Mouse (Mus musculus) liver, adult (tissue): ENCODE measurements around the gene Jkamp.
A peak's percentile ranks its signal among the peaks of the same experiment; 100 is the strongest.

Experiments used
- GATA4 ChIP-seq: IDR thresholded peaks from 2 replicates; pipeline ENCODE4 v1.6.1; 2014; ENCODE audit warnings: mild to moderate bottlenecking, low read length; ENCODE audit not compliant: insufficient replicate concordance

Jkamp gene

DNA sequence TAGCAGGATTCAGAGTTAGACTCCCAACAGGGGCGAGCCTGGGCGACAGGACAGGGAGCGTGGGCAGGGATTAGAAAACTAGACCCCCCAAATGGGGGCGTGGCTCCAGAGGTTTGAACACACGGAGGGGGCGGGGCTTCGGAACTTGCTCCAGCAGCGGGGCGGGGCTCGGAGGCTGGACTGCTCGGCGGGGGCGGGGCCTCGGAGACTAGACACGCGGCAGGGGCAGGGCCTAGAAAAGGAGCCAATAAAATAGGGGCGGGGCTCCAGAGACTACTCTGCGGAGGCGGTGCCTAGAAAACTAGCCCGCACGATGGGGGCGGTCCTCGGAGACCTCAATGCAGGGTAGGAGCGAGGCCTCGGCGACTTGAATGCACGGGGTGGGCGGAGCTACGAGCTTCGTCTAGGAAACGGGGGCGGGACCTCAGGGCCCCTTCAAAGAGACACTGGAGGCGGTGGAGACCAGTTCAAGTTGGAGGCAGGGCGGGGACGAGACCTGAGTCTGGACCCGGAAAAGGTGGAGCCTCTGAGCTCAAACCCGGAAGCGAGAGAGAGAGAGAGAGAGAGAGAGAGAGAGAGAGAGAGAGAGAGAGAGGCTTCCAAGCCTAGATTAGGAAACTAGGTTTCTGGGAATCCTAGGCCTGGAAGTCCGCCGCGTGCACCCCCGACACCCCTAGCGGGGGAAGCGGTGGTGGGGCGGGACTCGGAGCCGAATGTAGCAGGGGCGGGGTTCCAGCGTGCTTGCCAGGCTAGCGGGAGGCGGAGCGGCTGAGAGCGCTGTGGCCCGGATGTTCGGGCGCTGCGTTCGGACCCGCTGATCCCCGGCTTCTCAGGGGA, at the start of gene Jkamp, which contains the start of gene L3hypdh:
Gene Jkamp, plus strand, starts transcription at position 261 of the 837 bp plus-strand sequence.
Gene L3hypdh, minus strand, starts transcription at position 111 of the 837 bp plus-strand sequence.
- peak; percentile 84; the same call in 1 of the 2 replicates for TF ChIP-seq GATA4

DNA sequence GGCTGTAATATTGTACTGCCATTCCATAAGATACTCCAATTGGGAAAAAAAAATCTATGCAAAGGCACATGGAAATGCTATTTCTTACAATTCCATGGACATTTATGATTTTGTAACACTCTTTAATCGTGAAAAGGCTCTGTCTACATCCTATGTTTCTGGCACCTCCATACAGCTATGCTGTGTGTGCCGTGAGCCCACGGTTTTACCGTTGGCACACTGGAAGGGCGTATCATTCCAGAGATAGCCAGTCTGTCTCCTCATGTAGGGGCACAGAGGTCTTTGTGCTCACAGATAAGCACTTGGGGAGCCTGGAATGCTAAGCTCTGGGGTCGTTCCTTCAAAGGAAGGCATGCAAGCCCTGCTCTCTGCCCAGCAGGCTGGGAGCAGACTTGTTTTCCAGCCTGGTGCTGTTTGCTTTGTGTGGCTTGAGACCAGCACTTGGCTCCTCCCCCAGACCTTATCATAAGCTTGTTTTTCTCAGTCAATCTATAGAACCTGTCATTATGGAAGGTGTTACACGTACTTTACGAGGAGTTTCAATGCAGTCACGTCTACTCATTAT, 49.2 kb upstream of the Jkamp start:
- TF ChIP-seq GATA4: no peak

DNA sequence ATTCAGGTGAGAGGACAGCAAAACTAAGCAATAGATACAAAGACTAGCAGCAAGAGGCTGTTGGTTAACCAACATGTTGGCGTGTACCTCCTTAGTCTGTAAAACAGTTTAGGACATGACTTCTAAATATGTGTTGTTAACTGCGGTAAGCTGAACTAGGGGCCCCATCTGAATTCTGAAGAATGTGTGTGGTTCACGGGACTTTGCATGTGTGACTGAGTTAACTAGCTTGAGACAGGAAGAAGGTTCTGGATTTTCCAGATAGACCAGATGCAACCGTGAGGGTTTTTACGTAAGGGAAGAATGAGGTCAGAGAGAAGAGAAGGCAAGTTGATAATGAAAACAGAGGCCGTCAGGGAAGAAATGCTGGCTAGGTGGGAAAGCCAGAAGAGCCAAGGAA, 48.3 kb upstream of the Jkamp start:
- no peak for TF ChIP-seq GATA4

DNA sequence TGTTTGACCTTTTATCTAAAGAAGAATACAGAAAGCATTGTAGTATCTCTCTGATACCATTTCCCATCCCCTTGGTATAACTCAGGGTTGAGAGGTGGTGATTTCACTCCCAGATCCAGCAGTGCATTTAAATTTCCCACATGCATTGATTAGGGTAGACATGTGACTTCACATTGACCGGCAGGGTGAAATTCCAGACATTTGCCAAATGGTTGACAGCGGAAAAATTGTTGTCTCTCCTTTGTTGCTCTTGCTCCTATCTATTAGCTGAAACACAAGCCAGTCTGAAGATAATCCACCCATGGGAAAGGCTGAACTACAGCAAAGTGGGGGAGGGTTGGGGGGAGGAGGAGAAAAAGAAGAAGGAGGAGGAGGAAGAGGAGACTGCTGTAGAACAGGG, 46.5 kb upstream of the Jkamp start:
- no peak for TF ChIP-seq GATA4

DNA sequence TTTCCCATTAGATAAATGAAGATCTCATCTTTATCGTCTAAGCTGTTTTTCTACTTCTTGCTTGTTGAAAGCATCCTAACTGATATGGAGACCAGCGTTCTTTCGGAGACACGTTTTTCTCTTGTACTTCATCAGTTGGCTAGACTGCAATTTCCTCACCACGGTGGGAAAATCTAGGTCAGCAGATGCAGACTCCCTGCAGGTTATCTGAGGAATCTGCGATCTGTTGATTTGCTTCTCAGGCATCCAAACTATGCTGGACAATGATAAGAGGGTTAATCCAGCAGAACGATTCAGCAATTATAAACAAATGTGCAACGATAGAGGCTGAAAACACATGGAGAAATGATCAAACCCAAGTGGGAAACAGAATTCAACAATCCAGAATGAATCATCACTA, 45.9 kb upstream of the Jkamp start:
- TF ChIP-seq GATA4: no peak

DNA sequence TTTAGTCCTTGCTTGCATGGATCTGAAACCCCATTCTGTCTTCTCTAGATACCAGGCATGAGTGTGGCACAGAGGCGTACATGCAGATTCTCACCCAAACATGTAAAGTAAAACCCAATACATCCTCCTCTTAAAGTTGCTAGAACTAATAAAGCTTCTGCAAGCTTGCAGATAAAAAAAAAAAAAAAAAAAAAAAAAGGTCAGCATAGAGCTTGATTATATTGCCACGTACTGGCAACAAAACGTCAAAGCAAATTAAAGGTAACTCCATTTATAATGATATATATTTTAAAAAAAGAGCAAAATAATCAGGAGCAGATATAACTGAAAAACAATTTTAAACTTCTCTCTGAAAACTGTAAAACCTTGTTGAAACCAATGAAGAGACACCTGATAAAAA, 44.2 kb upstream of the Jkamp start:
- TF ChIP-seq GATA4: no peak

DNA sequence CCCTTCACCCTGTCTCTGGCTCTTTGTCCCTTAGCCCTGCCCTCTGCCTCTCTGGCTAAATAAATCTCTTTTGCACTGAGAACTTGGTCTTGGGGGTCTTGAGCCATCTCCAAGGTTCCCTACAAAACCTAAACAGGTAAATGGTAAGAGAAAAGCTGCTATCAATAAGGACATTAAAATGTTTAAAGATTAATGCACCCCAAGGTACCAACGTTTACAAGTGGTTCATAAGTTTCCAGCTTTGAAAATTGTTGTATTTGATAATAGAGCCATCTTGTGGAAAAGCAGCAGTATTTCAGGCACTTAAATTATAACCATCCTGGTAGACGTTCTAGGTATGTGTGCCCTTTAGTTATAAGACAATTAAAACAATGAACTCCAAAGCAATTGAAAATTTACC, 37.9 kb upstream of the Jkamp start:
- no peak for TF ChIP-seq GATA4

DNA sequence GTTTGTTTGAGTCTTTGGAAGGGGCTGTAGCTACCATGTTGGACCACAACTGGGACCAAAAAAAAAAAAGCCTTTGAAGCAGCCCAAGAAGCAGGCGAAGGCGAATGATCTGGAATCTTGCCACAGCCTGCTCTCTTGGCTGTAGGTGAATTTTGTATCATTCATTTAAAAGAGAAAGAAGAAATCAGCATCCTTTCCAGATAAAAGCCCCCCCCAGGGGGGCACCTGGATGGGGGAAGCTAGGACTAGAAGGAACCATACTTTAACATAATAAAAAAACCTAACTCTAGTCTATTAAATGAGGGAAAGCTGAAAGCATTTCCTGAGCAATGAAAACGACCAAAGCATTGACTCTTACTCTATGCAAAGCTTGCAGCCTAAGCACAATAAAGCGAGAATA, 34.6 kb upstream of the Jkamp start:
- no peak for TF ChIP-seq GATA4

DNA sequence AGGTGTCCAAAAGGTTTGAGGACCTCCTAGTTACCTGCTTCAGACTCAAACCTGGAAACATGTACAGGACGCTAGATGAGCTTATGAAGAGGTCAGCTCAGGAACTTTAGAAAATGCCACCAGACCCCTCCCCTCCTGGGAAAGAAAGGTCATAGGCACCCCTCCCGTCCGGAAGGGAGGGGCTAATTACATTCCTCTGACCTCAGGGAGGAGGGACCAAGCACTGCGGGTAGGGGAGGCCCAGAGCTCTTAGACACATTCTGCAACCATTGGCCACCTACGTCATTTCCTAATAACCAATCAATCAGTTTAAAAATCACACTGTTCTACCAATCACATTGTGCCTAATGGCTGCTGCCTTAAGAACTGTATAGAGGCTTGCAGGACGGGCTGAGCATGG, 32.8 kb upstream of the Jkamp start:
- TF ChIP-seq GATA4: no peak

DNA sequence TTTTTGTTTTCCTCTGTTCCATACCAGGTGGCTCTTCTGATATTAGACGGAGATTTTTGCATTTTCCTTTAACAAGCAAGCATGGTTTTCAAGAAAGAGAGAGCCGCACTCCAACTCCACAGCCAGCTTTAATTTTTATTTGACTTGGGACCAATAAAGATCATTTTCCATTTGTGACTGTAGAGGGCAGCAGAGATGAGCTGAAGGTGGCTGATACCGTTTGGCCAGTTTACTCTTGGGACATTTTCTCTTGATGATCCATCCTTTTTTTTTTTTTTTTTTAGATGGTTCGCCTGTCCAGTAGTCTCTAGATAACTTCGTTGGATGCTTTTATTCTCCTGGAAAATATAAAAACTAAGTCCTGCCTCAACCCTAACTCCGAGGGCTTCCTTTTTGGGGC, 32.1 kb upstream of the Jkamp start:
- TF ChIP-seq GATA4: no peak

DNA sequence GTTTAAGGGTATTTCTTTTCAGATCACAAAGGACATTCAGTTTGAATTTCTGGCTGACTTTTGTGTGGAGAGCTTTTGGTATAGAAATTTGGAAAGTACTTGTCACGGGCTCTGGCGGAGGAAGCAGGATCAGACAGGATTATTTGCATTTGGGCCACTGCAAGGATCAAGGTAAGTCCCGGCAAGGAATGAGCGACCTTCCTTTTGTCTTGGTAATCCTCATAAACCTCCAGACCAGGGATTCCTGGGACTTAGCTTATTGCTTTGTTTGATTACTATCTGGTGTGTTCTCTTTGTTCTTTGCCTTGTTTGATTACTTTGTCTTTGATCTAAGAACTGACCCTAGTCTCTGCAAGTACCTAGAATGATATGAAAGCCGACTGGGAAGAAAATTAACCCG, 31.5 kb upstream of the Jkamp start:
- TF ChIP-seq GATA4: no peak

DNA sequence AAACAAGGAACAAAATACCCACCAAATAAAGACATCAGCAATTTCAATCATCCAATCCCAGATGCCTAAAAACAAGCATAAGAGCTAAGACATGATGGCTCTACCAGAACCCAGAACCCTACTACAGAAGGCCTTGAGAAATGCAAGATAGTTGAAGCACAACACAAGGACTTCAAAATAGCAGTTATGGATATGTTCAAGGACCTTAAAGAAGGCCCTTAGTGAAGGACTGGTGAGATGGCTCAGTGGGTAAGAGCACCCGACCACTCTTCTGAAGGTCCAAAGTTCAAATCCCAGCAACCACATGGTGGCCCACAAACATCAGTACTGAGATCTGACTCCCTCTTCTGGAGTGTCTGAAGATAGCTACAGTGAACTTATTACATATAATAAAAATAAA, 27.6 kb upstream of the Jkamp start:
- no peak for TF ChIP-seq GATA4

DNA sequence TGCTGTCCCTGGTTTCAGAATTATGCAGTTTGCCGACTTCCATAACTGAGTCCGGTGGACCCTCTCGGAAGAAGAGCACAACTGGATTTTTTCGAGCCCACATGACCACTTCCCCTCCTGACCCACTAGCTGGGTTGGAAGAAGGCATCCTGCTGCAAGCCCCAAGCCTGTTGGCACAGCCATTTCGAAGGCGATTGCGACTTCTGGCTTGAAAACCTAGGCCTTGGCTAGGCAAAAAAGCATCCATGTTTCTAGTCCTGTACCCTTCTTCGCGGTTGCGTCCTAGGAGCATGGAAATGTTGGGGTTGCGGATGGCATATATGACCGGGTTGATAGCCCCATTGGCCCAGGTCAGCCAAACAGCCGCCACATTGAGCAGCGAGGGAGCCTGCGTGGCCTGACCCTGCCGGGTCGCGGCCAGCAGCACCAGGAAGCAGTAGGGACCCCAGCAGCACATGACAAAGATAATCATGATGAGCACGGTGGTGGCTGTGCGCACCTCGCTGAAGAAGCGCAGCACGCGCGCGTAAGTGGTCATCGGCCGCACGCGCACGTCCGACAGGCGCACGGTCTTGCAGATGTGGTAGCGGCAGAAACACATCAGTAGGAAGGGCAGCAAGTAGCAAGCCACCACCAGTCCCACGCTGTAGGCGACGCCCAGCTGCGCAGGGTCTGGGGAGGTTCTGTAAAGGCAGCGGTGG, 15.6 kb upstream of the Jkamp start:
- TF ChIP-seq GATA4: no peak

DNA sequence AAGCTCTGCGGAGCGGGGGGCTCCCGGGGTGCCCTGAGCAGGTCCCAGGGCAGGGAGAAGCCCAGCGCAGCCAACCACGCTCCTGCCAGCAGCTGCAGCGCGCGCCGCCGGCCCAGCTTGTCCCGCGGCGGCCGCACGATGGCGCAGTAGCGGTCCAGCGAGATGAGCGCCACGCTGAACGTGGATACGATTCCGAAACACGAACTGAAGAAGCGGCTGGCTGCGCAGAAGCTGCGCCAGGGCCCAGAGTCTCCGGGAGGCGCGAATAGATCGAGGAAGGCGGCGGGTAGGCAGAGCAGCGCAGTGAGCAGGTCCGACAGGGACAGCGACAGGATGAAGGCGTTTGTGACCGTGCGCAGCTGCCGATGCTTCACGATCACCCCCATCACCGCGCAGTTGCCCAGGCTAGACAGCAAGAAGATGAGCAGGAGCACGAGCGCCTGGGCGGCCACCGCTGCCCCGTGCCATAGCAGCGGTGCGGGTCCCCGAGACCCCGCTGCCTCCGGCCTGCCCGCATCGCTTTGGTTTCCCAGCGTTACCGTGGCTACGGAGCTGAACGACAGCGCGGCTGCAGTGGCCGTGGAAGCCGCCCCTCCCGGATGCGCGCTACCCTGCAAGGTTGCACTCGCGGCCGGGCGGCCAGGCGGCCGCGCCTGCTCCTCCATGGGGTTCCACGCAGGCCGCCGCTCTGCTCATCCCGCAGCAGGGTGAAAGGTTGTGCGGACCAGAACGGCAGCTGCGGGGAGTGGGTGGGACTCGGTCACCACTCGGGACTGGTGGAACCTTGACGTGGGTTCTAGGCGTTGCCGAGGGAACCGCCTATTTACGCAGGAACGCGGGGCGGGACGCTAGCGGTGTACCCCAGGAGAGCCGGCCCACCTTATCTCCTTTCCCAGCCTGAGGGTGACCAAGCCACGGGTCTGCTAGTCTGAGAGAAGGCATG, 14.8 kb upstream of the Jkamp start, which contains the start of gene Gpr135:
Gene Gpr135, minus strand, starts transcription at position 799 of the 943 bp plus-strand sequence.
- TF ChIP-seq GATA4: no peak

DNA sequence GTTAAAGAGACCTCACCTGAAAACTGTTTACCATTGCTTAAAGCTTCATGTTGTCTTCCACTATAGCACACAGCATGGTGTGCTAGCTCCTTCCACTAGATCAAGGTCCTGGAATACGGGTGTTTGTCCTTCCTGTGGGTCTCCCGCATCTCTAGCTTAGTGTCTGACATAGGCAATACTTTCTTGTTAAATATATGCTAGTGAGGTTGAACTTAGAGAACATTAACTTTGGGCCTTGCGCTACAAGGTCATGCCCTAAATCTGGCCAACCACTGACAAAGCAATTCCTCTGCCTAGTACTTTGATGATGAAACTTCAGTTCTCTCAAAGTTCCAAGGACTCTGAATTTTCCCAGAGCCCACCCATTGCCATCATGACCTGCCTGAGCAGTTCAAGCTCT, 7.1 kb upstream of the Jkamp start:
- TF ChIP-seq GATA4: no peak

DNA sequence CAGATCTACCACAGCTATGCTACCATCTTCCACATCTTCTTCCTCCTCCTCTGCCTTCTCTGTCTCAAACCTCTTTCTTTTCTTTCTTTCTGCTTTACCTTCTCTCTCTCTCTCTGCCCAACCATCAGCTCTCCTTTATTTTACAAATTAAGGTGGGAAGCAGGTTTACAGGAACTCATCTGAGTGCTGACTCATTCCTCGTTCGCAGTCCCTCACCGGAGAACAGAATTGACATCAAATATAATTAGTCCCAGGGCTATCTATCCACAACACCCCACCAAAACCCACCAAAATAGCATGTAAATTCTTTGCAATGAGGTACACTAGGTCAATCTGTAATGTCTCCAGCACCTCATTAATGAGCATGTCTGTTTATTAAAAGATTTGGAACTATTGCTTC, 3.4 kb upstream of the Jkamp start:
- no peak for TF ChIP-seq GATA4

DNA sequence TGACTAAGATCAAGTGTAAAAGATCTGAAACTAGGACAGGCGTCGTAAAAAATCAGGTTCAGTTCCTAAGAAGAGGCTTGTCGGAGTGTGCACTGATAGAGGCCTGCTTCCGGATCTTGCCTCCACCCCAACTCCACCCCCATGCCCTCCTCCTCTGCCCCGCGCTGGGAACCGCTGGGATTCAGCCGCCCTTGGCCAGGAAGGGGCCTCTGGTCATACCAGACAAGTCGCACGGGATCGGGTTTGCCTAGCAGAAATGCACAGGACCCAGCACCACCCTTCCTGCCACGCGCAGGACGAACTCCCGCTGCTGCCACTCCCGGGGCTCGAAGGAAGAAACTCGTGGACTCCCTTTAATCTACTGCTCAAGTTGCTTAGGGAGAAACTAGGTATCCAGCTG, 3.0 kb upstream of the Jkamp start:
- no peak for TF ChIP-seq GATA4
